Mouse (Mus musculus) CH12.LX (cell line): Measurements from ENCODE around the gene Glis3.

ENCODE experiments used
- CTCF ChIP-seq, 2 experiments: IDR thresholded peaks in 1 of 2; conservative IDR thresholded peaks in 1 of 2; 2 replicates each; pipeline ENCODE4 v1.5.1; 2011 to 2012; ENCODE audit warnings: low read depth in 2 of 2, low read length in 2 of 2, improper control_type of control experiment in 1 of 2, inconsistent platforms in 1 of 2, mild to moderate bottlenecking in 1 of 2, moderate library complexity in 1 of 2
- EP300 ChIP-seq: IDR thresholded peaks from 2 replicates; pipeline ENCODE4 v1.6.1; 2011; ENCODE audit warnings: low read length, improper control_type of control experiment
- ETS1 ChIP-seq: conservative IDR thresholded peaks from 2 replicates; pipeline ENCODE4 v1.6.1; 2012; ENCODE audit warnings: low read depth, mild to moderate bottlenecking, inconsistent platforms, low read length, improper control_type of control experiment, moderate library complexity
- IRF4 ChIP-seq: IDR thresholded peaks from 2 replicates; pipeline ENCODE4 v1.6.1; 2014; ENCODE audit warnings: low read depth, mild to moderate bottlenecking, inconsistent platforms, low read length, improper control_type of control experiment
- MAX ChIP-seq: IDR thresholded peaks from 2 replicates; pipeline ENCODE4 v1.6.1; 2011; ENCODE audit warnings: low read length, improper control_type of control experiment
- NRF1 ChIP-seq: IDR thresholded peaks from 2 replicates; pipeline ENCODE4 v1.6.1; 2014; ENCODE audit warnings: low read depth, mild to moderate bottlenecking, inconsistent platforms, low read length, improper control_type of control experiment, moderate library complexity
- POLR2AphosphoS2 ChIP-seq: IDR thresholded peaks from 2 replicates; pipeline ENCODE4 v1.6.1; 2011; ENCODE audit warnings: low read depth, low read length, improper control_type of control experiment

GRCm38 (mm10) chr19:28569856-28570255 is 110.0 kb downstream of the Glis3 start:
- TF ChIP-seq POLR2AphosphoS2 (no peak), CTCF (conservative IDR thresholded peaks at IDR 0.05 in 1 of 2, IDR thresholded peaks at IDR 0.05 in 1 of 2; ENCODE audit: low read depth in 2 of 2, low read length in 2 of 2) (no peak), MAX (no peak), ETS1 (no peak), EP300 (no peak), NRF1 (no peak), IRF4 (no peak)
